Mouse (Mus musculus) G1E (cell line): ENCODE data around the gene Ints11.

Experiments
- CTCF ChIP-seq: IDR thresholded peaks from 2 replicates; pipeline ENCODE4 v1.5.1; 2012; ENCODE audit warnings: low read depth, low read length, inconsistent platforms, mixed read lengths
- GATA1 ChIP-seq: IDR thresholded peaks from 2 replicates; pipeline ENCODE4 v1.6.1; 2012; ENCODE audit warnings: borderline replicate concordance, low read length, inconsistent platforms, mixed read lengths
- GATA2 ChIP-seq: IDR thresholded peaks from 2 replicates; pipeline ENCODE4 v1.6.1; 2012; ENCODE audit warnings: low read depth, low read length, inconsistent platforms, borderline replicate concordance
- POLR2AphosphoS5 ChIP-seq: IDR thresholded peaks from 2 replicates; pipeline ENCODE4 v1.6.1; 2012; ENCODE audit warnings: low read depth, low read length, inconsistent platforms; ENCODE audit not compliant: insufficient replicate concordance
- TAL1 ChIP-seq: conservative IDR thresholded peaks from 2 replicates; pipeline ENCODE4 v1.6.1; 2012; ENCODE audit warnings: low read depth, low read length, inconsistent platforms, mixed read lengths

GRCm38 (mm10) chr4:155895826-155896225, 26.5 kb downstream of the Ints11 start:
- TF ChIP-seq CTCF, result no peak
- TF ChIP-seq POLR2AphosphoS5, result no peak
- no peak for TF ChIP-seq GATA1
- no peak for TF ChIP-seq TAL1
- TF ChIP-seq GATA2, result no peak
